Mouse (Mus musculus) kidney, adult 2 months (tissue): ENCODE results near the gene Mark2. TPM values are rescaled to one million over a fixed set of nuclear protein-coding genes. Genes with fewer than 3 reads are reported as not detected.

Source experiments
- DNase-seq: peaks from one replicate; pipeline ENCODE4 v3.0.0; 2021
- H3K27ac ChIP-seq: fragments of 200-500 bp; 2 replicates; pipeline ENCODE4 v1.5.1; 2012; ENCODE audit warnings: low read depth, low read length, control low read depth, inconsistent platforms; ENCODE audit not compliant: insufficient read depth
- H3K27me3 ChIP-seq: fragments of 200-500 bp; replicated peaks from 2 replicates; pipeline ENCODE4 v1.6.1; 2012; ENCODE audit warnings: mild to moderate bottlenecking, moderate library complexity, low read length, inconsistent platforms; ENCODE audit not compliant: control insufficient read depth, insufficient read depth
- H3K36me3 ChIP-seq: fragments of 200-500 bp; 2 replicates; pipeline ENCODE4 v1.6.1; 2012; ENCODE audit warnings: mild to moderate bottlenecking, moderate library complexity, low read length, inconsistent platforms; ENCODE audit not compliant: control insufficient read depth, insufficient read depth
- H3K4me1 ChIP-seq: fragments of 200-500 bp; 2 replicates; pipeline ENCODE4 v1.6.1; 2011; ENCODE audit warnings: low read length; ENCODE audit not compliant: control insufficient read depth, insufficient read depth
- H3K4me3 ChIP-seq: fragments of 200-500 bp; 2 replicates; pipeline ENCODE4 v1.5.1; 2011; ENCODE audit warnings: mild to moderate bottlenecking, low read depth, low read length, control low read depth; ENCODE audit not compliant: insufficient read depth
- CTCF ChIP-seq: fragments of 200-500 bp; conservative IDR thresholded peaks from 2 replicates; pipeline ENCODE4 v1.5.1; 2011; ENCODE audit warnings: low read depth, mild to moderate bottlenecking, control low read depth, low read length, moderate library complexity, mixed read lengths; ENCODE audit not compliant: insufficient read depth, insufficient read length
- POLR2A ChIP-seq: fragments of 200-500 bp; IDR thresholded peaks from one replicate; pipeline ENCODE4 v1.6.1; 2011; ENCODE audit warnings: low read depth, low read length, control low read depth
- WGBS: fragments of 180-500 bp; shearing (Covaris S2); methylation state at CpG from one replicate; pipeline ENCODE4 v1.1.7; 2018; 5-methylcytosine and 5-hydroxymethylcytosine counted together
- polyA plus RNA-seq: library from polyadenylated mRNA; depleted of rRNA; stranded (reverse); fragments of >200 nt; gene quantifications from 2 replicates; pipeline ENCODE4 v1.2.3, GENCODE M21; 2012; rRNA removed

Gene Mark2
- polyA plus RNA-seq, 1 experiment, result 85.0 TPM

GRCm38 (mm10) chr19:7236011-7236410 lies 105.6 kb downstream of the Mark2 start:
- Histone ChIP-seq H3K36me3 (no peaks in the 10 kb centered on the region), H3K27me3 (no peaks in the 10 kb centered on the region), H3K4me1 (peaks cover 2% of the 10 kb centered on the region; the same call in 1 of the 2 replicates), H3K27ac (no peak overlapping the region; the same call in 1 of the 2 replicates), H3K4me3 (no peak overlapping the region)
- TF ChIP-seq POLR2A, result no peak
- TF ChIP-seq CTCF, result no peak
- peak; percentile 65 for DNase-seq
- WGBS, result 59% methylated on average over 2 of the region's 2 CpGs

GRCm38 (mm10) chr19:7235461-7235860 lies 106.2 kb downstream of the Mark2 start:
- Histone ChIP-seq H3K27ac (no peak overlapping the region), H3K36me3 (no peaks in the 10 kb centered on the region), H3K4me1 (peaks cover 2% of the 10 kb centered on the region; the same call in 1 of the 2 replicates), H3K4me3 (no peak overlapping the region), H3K27me3 (no peaks in the 10 kb centered on the region)
- TF ChIP-seq CTCF, result no peak
- no peak for TF ChIP-seq POLR2A
- DNase-seq, result no peak
- 91% methylated on average over 9 of the region's 9 CpGs for WGBS

GRCm38 (mm10) chr19:7234537-7235221 lies 107.0 kb downstream of the Mark2 start:
- DNase-seq, result peak; percentile 82
- Histone ChIP-seq H3K27ac (no peak overlapping the region), H3K36me3 (no peaks in the 10 kb centered on the region), H3K4me3 (no peak overlapping the region), H3K27me3 (no peaks in the 10 kb centered on the region), H3K4me1 (no peaks in the 10 kb centered on the region)
- TF ChIP-seq POLR2A (no peak), CTCF (peak; percentile 80)
- WGBS, result 39% methylated on average over 8 of the region's 8 CpGs

GRCm38 (mm10) chr19:7226511-7226914 lies 115.1 kb downstream of the Mark2 start:
- H3K4me3 ChIP-seq, result no peak overlapping the region
- 55% methylated on average over 6 of the region's 6 CpGs for WGBS
- H3K36me3 ChIP-seq, result no peaks in the 10 kb centered on the region
- DNase-seq, result peak; percentile 89
- no peaks in the 10 kb centered on the region for H3K27me3 ChIP-seq
- peak overlapping the region; percentile 67 for H3K27ac ChIP-seq
- H3K4me1 ChIP-seq, result peaks cover 33% of the 10 kb centered on the region
- TF ChIP-seq CTCF, result no peak
- TF ChIP-seq POLR2A, result no peak

Other genes starting within 250 kb of the Mark2 start
- gene Flrt1, start 236.1 kb downstream of the Mark2 start, polyA plus RNA-seq, result 23.1 and 25.1 TPM in 2 replicates
- 122 and 126 TPM in 2 replicates for gene Otub1, start 135.5 kb downstream of the Mark2 start, polyA plus RNA-seq
- 3,607 and 3,750 TPM in 2 replicates for gene Cox8a, start 124.2 kb downstream of the Mark2 start, polyA plus RNA-seq
- 23.7 and 26.2 TPM in 2 replicates for gene Naa40, start 100.7 kb downstream of the Mark2 start, polyA plus RNA-seq
- 1.5 and 1.8 TPM in 2 replicates for gene Rcor2, start 74.5 kb downstream of the Mark2 start, polyA plus RNA-seq
- gene Spindoc, start 41.1 kb upstream of the Mark2 start, polyA plus RNA-seq, result 14.0 and 15.0 TPM in 2 replicates
- gene 2700081O15Rik, start 75.8 kb upstream of the Mark2 start, polyA plus RNA-seq, result 9.4 and 12.0 TPM in 2 replicates
- 186 and 190 TPM in 2 replicates for gene Rtn3, start 141.4 kb upstream of the Mark2 start, polyA plus RNA-seq
- gene Atl3, start 152.2 kb upstream of the Mark2 start, polyA plus RNA-seq, result 12.7 and 20.4 TPM in 2 replicates
- 24.3 and 24.9 TPM in 2 replicates for gene Pla2g16, start 215.6 kb upstream of the Mark2 start, polyA plus RNA-seq